Mouse (Mus musculus): ENCODE data around the gene Ccdc124. TPM values are rescaled to one million over a fixed set of nuclear protein-coding genes. Genes with fewer than 3 reads are reported as not detected.

The Ccdc124 gene
- polyA plus RNA-seq, 1 experiment from 2014 or later = 124 TPM

DNA sequence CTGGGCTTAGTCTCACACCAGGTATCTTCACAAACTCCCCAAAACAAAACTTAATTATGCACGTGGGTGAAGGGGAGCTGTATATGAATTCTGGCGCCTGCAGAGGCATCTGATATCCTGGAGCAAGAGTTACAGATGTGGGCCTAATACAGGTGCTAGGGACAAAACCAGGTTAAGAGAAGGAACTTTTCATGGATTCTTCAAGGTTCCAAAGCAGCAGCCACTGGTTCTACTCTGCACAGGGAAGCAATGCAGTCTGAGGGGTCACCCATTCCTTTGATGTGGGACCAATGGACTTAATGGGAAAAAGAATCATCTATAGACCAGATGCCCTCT is 20.6 kb upstream of the Ccdc124 start:
- no peak for ATAC-seq (ENCODE audit: insufficient number of reproducible peaks, insufficient read depth, low FRiP score, low TSS enrichment, low read depth)
- WGBS = 61% methylated on average over 2 of the region's 2 CpGs
- H3K27ac ChIP-seq = no peak overlapping the region

DNA sequence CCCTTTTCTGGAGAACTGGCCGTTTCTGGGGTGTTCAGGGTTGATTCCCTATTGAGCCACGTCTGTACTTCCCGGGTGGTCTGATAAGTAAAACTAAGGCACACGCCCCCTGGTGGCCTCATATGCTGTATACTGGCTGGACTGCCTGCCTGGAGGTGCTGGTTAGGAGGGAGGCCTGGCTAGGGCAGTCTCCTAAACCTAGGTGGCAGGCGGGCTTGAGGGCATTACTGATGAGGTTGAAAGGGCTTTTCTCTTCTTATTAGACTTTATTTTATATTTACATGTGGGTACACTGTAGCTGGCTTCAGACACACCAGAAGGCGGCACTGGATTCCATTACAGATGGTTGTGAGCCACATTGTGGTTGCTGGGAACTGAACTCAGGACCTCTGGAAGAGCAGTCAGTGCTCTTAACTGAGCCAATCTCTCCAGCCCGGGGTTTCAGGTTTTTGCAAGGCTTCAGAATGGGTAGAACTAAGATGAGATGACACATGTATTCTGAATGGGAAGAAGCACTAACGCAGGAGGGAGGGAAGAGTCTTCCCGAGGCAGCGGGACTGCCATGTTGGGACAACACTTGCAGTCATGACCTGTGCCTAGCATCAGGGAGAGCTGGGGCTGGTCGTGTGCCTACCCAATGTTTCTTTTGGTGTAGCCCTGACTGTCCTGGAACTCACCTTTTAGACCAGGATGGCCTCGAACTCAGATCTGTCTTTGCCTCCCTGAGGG is 20.1 kb upstream of the Ccdc124 start:
- no peak overlapping the region for H3K4me3 ChIP-seq
- peaks cover 39% of the 10 kb centered on the region for H3K4me1 ChIP-seq
- 30% methylated on average over 12 of the region's 12 CpGs for WGBS
- H3K4me2 ChIP-seq = no peak overlapping the region
- no peak overlapping the region for H3K27ac ChIP-seq
- no peak overlapping the region for H3K9ac ChIP-seq
- H3K36me3 ChIP-seq = peaks cover 28% of the 10 kb centered on the region
- ATAC-seq (ENCODE audit: insufficient number of reproducible peaks, insufficient read depth, low FRiP score, low TSS enrichment, low read depth) = no peak
- peaks cover 57% of the 10 kb centered on the region for H3K27me3 ChIP-seq
- no peaks in the 10 kb centered on the region for H3K9me3 ChIP-seq

More for the DNA sequence above, 20.6 kb upstream of the Ccdc124 start:
- Histone ChIP-seq H3K4me2 (no peak overlapping the region), H3K27me3 (peaks cover 54% of the 10 kb centered on the region), H3K9ac (no peak overlapping the region), H3K9me3 (no peaks in the 10 kb centered on the region), H3K4me1 (peaks cover 39% of the 10 kb centered on the region), H3K4me3 (no peak overlapping the region; the same call in 1 of the 2 replicates), H3K36me3 (peaks cover 28% of the 10 kb centered on the region)

DNA sequence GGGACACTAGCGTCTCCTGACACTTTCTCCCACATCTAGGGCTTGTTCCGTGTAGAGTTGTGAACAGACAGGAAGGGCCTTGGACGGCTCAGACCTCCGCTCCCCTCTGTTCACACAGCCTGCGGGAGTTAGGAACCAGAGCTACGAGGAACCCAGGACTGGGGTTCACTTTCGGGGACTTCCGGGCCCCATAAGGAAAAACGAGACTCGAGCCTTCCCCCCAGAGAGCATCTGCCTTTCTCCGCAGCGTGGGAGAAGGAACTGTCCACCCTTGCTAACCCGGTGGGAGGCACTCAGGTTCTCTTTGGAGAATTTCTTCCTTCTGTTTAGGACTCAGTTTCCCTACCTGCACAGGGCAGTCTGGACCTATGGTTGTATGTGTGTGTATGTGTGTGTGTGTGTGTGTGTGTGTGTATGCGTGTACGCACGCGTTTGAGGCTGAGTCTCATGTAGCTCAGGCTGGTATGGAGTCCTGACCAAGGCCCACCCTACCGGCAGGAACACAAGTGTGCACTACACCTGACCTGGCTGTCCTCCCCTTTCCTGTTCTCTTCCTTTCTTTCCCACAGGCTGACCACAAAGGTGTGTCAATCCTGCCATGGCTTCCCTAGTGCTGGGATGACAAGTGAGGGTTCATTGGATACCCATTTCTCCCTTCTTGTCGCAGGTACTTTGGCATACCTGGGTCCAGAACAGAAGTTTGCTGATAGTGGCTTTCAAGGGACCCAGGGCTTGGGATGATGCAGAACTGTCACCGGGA is 19.3 kb upstream of the Ccdc124 start:
- Histone ChIP-seq H3K4me2 (peak overlapping the region; percentile 54), H3K9ac (peak overlapping the region; percentile 44; the same call in 1 of the 2 replicates), H3K27me3 (peaks cover 57% of the 10 kb centered on the region), H3K9me3 (no peaks in the 10 kb centered on the region), H3K27ac (no peak overlapping the region), H3K4me3 (peak overlapping the region; percentile 33), H3K36me3 (peaks cover 28% of the 10 kb centered on the region), H3K4me1 (peaks cover 31% of the 10 kb centered on the region)
- no peak for ATAC-seq (ENCODE audit: insufficient number of reproducible peaks, insufficient read depth, low FRiP score, low TSS enrichment, low read depth)
- 20% methylated on average over 20 of the region's 20 CpGs for WGBS

DNA sequence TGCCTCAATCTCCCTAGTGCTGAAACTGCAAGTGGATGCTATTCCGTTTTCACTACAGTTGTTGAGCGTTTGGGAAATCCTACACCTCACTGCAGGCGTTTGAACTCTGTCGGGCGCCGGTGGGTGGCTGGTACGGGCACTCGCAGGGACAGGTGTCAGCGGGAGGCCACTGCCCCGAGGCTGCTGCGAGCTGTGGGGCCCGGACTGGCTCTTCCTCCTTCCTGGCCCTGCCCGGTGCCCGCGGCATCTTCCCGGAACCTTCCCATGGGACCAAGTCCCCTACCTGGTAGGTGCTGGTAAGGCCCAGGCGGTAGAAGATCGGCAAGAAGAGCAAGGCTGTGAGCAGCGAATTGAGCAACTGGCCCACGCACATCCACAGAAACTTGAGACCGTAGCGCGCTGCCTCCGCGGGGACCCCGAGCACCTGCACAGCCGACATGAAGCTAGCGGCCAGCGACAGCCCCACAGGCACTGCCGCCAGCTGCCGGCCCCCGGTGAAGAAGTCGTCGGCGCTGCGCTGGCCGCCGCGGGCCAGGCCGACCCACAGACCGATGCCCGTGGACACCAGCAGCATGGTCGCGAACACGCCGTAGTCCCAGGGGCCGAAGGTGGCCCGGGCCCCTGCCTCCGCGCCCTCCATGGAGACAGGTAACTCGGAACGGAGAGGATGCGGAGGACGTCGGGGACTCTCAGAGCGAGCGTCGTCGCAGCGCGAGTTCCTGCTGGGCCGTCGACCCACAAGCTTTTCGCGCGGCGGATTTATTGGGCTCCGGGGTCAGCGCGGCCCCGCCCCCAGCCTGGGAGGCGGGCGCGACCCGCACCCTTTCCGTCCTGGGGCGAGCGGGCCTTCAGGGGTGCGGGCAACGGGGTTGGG is 18.5 kb upstream of the Ccdc124 start, which contains the start of gene Slc5a5:
Gene Slc5a5 (minus strand): TSS at position 736 of the 874 bp plus-strand sequence.
- Histone ChIP-seq H3K4me1 (peaks cover 33% of the 10 kb centered on the region), H3K9ac (peak within 1 kb of the TSS; percentile 44; the same call in 1 of the 2 replicates), H3K4me2 (peak within 1 kb of the TSS; percentile 54), H3K27me3 (peaks cover 57% of the 10 kb centered on the region), H3K9me3 (no peaks in the 10 kb centered on the region), H3K36me3 (peaks cover 28% of the 10 kb centered on the region), H3K4me3 (peak within 1 kb of the TSS; percentile 33), H3K27ac (no peak within 1 kb of the TSS)
- ATAC-seq (ENCODE audit: insufficient number of reproducible peaks, insufficient read depth, low FRiP score, low TSS enrichment, low read depth) = no peak
- 2% methylated on average over 80 of the region's 80 CpGs for WGBS

DNA sequence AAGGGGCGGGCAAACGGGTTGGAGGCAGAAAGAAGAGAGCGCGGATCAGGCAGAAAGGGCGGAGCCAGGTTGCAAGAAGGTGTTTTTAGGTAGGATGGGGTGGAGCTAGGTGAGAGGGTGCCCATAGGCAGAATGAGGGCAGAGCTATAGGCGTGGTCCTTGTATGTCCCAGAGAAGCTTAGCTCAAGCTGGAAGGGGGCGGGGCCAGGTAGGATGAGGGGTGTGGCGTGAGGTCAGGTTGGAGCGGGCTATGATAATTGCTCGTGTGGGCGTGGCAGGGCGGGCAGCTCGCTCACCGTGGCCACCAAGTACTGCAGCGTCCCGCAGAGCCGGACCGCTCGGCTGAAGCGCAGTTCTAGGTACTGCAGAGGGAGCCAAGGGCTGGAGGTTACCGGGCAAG is 17.6 kb upstream of the Ccdc124 start:
- Histone ChIP-seq H3K9ac (no peak overlapping the region), H3K27me3 (peaks cover 57% of the 10 kb centered on the region), H3K9me3 (no peaks in the 10 kb centered on the region), H3K36me3 (peaks cover 28% of the 10 kb centered on the region), H3K4me3 (peak overlapping the region; percentile 33), H3K4me2 (peak overlapping the region; percentile 54; the same call in 1 of the 2 replicates), H3K27ac (no peak overlapping the region), H3K4me1 (peaks cover 31% of the 10 kb centered on the region)
- peak; percentile 38; the same call in 1 of the 2 replicates for ATAC-seq (ENCODE audit: insufficient number of reproducible peaks, insufficient read depth, low FRiP score, low TSS enrichment, low read depth)
- 5% methylated on average over 21 of the region's 21 CpGs for WGBS

DNA sequence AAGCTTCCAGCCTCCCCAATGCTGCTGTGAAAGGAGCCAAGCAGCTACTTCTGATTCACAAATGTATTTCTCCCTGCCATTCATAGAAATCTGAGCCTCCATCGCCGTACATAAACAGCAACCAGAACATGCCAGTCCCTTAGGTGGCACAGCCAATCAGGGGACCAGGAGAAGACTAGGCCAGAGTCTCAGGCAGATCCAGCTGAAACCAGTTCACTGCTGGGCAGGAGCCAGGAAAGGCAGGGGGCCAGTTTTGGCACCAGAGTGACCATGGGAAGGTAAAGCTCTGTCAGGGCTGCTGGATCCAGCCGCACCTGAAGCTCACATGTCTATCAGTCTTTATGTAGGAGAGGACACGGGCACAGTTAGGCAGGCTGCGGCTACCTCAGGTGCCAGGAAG is 16.9 kb upstream of the Ccdc124 start:
- Histone ChIP-seq H3K9ac (no peak overlapping the region), H3K4me1 (peaks cover 24% of the 10 kb centered on the region), H3K4me2 (no peak overlapping the region), H3K27me3 (peaks cover 57% of the 10 kb centered on the region), H3K27ac (no peak overlapping the region), H3K9me3 (no peaks in the 10 kb centered on the region), H3K36me3 (peaks cover 25% of the 10 kb centered on the region), H3K4me3 (no peak overlapping the region)
- WGBS = 91% methylated on average over 5 of the region's 5 CpGs
- ATAC-seq (ENCODE audit: insufficient number of reproducible peaks, insufficient read depth, low FRiP score, low TSS enrichment, low read depth) = no peak

DNA sequence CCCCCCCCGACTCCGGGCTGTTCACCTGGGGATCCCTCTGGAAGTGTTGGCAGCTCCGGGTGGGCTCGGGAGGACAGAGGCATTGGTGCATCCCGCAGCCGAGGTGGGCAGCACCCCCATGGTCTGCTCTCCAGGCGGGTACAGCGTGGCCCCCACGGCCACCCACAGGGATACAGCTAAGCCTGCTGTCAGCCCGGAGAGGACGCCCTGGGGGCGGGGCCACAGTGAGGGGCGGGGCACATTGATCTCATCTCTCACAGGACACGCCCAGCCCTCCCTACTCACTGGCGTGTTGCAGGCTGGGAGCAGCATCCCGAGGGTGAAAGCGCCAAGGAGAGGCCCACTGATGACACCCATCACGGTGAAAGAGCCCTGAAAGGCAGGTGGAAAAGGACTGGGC is 13.9 kb upstream of the Ccdc124 start:
- Histone ChIP-seq H3K4me1 (peaks cover 15% of the 10 kb centered on the region), H3K27ac (no peak overlapping the region), H3K4me2 (no peak overlapping the region; the same call in 1 of the 2 replicates), H3K4me3 (no peak overlapping the region), H3K36me3 (no peaks in the 10 kb centered on the region), H3K9ac (no peak overlapping the region), H3K9me3 (no peaks in the 10 kb centered on the region), H3K27me3 (peaks cover 33% of the 10 kb centered on the region)
- ATAC-seq (ENCODE audit: insufficient number of reproducible peaks, insufficient read depth, low FRiP score, low TSS enrichment, low read depth) = no peak
- WGBS = 8% methylated on average over 17 of the region's 18 CpGs

DNA sequence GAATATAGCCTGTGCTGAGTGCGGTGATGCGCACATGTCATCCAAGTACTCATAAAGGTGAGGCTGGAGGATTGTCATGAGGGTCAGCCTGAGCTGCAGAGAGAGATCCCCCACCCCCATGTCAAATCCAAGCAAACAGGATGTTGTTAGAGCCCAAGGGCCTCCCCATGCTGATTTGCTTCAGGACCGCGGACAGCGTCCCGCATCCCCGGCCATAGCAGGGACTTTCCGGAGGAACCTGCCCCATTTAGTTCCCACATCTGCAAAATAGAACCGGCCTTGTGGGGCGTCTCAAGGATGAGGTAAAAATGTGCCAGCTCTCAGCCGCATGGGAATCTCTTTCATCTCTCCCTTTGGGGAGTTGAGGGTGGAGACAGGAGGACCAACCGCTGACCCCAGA is 11.9 kb upstream of the Ccdc124 start:
- WGBS = 13% methylated on average over 12 of the region's 12 CpGs
- peaks cover 8% of the 10 kb centered on the region for H3K4me1 ChIP-seq
- H3K4me2 ChIP-seq = no peak overlapping the region
- no peak for ATAC-seq (ENCODE audit: insufficient number of reproducible peaks, insufficient read depth, low FRiP score, low TSS enrichment, low read depth)
- H3K27ac ChIP-seq = no peak overlapping the region
- H3K36me3 ChIP-seq = no peaks in the 10 kb centered on the region
- H3K27me3 ChIP-seq = peaks cover 12% of the 10 kb centered on the region
- H3K9ac ChIP-seq = no peak overlapping the region
- no peaks in the 10 kb centered on the region for H3K9me3 ChIP-seq
- no peak overlapping the region for H3K4me3 ChIP-seq

DNA sequence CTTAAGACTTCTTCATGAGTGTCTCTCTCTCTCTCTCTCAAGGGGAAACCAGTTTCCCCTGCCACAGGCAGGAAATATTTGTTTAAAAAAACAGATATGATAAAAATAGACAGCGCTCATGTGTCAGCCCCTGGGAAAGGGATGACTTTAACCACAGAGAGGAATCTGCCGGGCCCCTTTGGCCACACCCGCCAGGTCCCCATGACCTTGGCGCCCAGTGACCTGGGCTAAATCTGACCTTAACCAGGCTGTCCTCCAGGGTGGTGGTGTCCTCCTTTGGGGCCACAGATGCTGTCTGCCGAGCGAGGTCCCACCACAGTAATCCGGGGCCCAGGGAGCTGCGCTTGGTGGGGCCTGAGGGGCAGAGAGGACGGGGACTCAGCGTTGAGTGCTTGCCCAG is 10.9 kb upstream of the Ccdc124 start:
- Histone ChIP-seq H3K36me3 (no peaks in the 10 kb centered on the region), H3K4me1 (peaks cover 17% of the 10 kb centered on the region), H3K9me3 (no peaks in the 10 kb centered on the region), H3K4me2 (no peak overlapping the region), H3K9ac (no peak overlapping the region), H3K4me3 (no peak overlapping the region), H3K27ac (no peak overlapping the region), H3K27me3 (peaks cover 5% of the 10 kb centered on the region)
- WGBS = 89% methylated on average over 10 of the region's 10 CpGs
- ATAC-seq (ENCODE audit: insufficient number of reproducible peaks, insufficient read depth, low FRiP score, low TSS enrichment, low read depth) = no peak

DNA sequence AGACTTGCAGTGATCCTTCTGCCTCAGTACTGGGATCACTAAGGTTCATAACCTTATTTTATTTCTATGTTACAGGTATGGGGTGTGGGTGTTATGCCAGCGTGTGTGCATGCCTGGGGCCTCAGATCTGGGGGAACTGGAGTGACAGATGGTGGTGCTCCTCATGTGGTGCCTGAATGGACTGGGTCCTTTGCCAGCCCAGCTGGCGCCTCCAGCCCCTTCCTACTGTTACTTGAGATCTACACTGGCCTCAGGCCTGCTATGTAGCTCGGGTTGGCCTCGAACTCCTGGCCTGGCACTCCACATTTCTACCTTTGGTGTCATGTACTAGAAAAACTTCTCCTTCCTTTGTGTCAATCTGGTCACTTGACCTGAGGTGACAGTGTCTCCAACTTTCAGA is 10.5 kb upstream of the Ccdc124 start:
- no peak for ATAC-seq (ENCODE audit: insufficient number of reproducible peaks, insufficient read depth, low FRiP score, low TSS enrichment, low read depth)
- no peak overlapping the region for H3K4me2 ChIP-seq
- no peak overlapping the region for H3K9ac ChIP-seq
- WGBS = 77% methylated on average over 4 of the region's 4 CpGs
- no peak overlapping the region for H3K4me3 ChIP-seq
- no peak overlapping the region for H3K27ac ChIP-seq
- H3K36me3 ChIP-seq = no peaks in the 10 kb centered on the region
- peaks cover 4% of the 10 kb centered on the region for H3K27me3 ChIP-seq
- no peaks in the 10 kb centered on the region for H3K9me3 ChIP-seq
- peaks cover 19% of the 10 kb centered on the region for H3K4me1 ChIP-seq

DNA sequence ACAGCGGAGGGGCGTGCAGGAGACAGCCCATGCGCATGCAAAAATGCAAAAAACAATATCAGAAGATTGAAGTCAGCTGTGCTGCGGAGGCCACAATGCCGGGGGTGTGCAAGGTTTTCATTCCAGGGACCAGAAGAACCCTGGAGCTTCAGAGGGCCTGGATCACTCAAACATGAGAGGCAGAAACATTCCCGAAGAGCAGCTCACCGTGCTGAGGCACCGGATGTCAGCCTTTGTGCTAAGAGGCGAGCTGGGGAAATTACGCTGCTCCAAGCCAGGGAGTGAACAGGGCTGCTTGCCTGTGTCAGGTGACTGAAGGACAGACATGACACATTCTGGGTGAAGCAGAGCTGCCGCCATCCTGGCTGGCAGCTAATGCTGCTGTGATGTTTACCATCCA is 6.8 kb upstream of the Ccdc124 start:
- WGBS = 12% methylated on average over 11 of the region's 11 CpGs
- Histone ChIP-seq H3K4me2 (0 out of 2 replicates have a peak overlapping the region, but pooled peaks have one; percentile 14), H3K9ac (peak overlapping the region; percentile 41; the same call in 1 of the 2 replicates)

More for the DNA sequence above, 6.8 kb upstream of the Ccdc124 start:
- ATAC-seq (ENCODE audit: insufficient number of reproducible peaks, insufficient read depth, low FRiP score, low TSS enrichment, low read depth) = no peak
- Histone ChIP-seq H3K4me3 (no peak overlapping the region), H3K27me3 (0 out of 2 replicates have a peak, but pooled peaks cover 3% of the 10 kb centered on the region), H3K27ac (peak overlapping the region; percentile 58), H3K9me3 (no peaks in the 10 kb centered on the region), H3K36me3 (no peaks in the 10 kb centered on the region), H3K4me1 (peaks cover 17% of the 10 kb centered on the region)

Measured in embryonic facial prominence, embryonic 13.5 days (tissue).